Mouse (Mus musculus): ENCODE data around the gene Tns3. TPM values are rescaled to one million over a fixed set of nuclear protein-coding genes. Genes with fewer than 3 reads are reported as not detected.

The Tns3 gene
- total and polyA plus RNA-seq, 3 experiments: 0.22 TPM; not detected in 2

- H3K9me3 ChIP-seq (replicated peaks): peaks cover 11% of the 10 kb centered on the region
- DNase-seq (ENCODE audit: low spot score) (no peak), ATAC-seq (ENCODE audit: extremely low read depth, insufficient number of reproducible peaks, low FRiP score, poor library complexity, severe bottlenecking) (no peak)
- H3K4me1 ChIP-seq (ENCODE audit: insufficient read depth, low read depth, low read length): no peaks in the 10 kb centered on the region
- no peak overlapping the region for H3K4me3 ChIP-seq (ENCODE audit: low read depth, low read length)
- TF ChIP-seq TAL1 (conservative IDR thresholded peaks at IDR 0.05; ENCODE audit: low read depth, low read length): no peak
- no peak for TF ChIP-seq GATA2 (IDR thresholded peaks at IDR 0.05; ENCODE audit: borderline replicate concordance, low read depth, low read length)
- no peak for TF ChIP-seq POLR2AphosphoS5 (IDR thresholded peaks at IDR 0.05; ENCODE audit: insufficient replicate concordance, low read depth, low read length)
- TF ChIP-seq GATA1 (IDR thresholded peaks at IDR 0.05; ENCODE audit: borderline replicate concordance, low read length): no peak
- TF ChIP-seq CTCF (IDR thresholded peaks at IDR 0.05; ENCODE audit: low read depth, low read length): no peak
- H3K36me3 ChIP-seq (replicated peaks): no peaks in the 10 kb centered on the region
- no peaks in the 10 kb centered on the region for H3K27me3 ChIP-seq (ENCODE audit: insufficient read depth, low read length)
Measured at GRCm38 (mm10) chr11:8629862-8630390, 34.4 kb downstream of the Tns3 start.

GRCm38 (mm10) chr11:8629326-8629725 is 35.0 kb downstream of the Tns3 start:
- H3K36me3 ChIP-seq (replicated peaks): no peaks in the 10 kb centered on the region
- H3K4me1 ChIP-seq (ENCODE audit: insufficient read depth, low read depth, low read length): no peaks in the 10 kb centered on the region
- H3K9me3 ChIP-seq (replicated peaks): peaks cover 15% of the 10 kb centered on the region
- TF ChIP-seq GATA2 (IDR thresholded peaks at IDR 0.05; ENCODE audit: borderline replicate concordance, low read depth, low read length) (no peak), CTCF (IDR thresholded peaks at IDR 0.05; ENCODE audit: low read depth, low read length) (no peak), TAL1 (conservative IDR thresholded peaks at IDR 0.05; ENCODE audit: low read depth, low read length) (no peak), POLR2AphosphoS5 (IDR thresholded peaks at IDR 0.05; ENCODE audit: insufficient replicate concordance, low read depth, low read length) (no peak), GATA1 (IDR thresholded peaks at IDR 0.05; ENCODE audit: borderline replicate concordance, low read length) (no peak)
- DNase-seq (ENCODE audit: low spot score) (no peak), ATAC-seq (ENCODE audit: extremely low read depth, insufficient number of reproducible peaks, low FRiP score, poor library complexity, severe bottlenecking) (no peak)
- no peak overlapping the region for H3K4me3 ChIP-seq (ENCODE audit: low read depth, low read length)
- no peaks in the 10 kb centered on the region for H3K27me3 ChIP-seq (ENCODE audit: insufficient read depth, low read length)

GRCm38 (mm10) chr11:8628846-8629253 is 35.5 kb downstream of the Tns3 start:
- Histone ChIP-seq H3K4me1 (ENCODE audit: insufficient read depth, low read depth, low read length) (no peaks in the 10 kb centered on the region), H3K9me3 (replicated peaks) (peaks cover 20% of the 10 kb centered on the region), H3K27me3 (ENCODE audit: insufficient read depth, low read length) (no peaks in the 10 kb centered on the region), H3K4me3 (ENCODE audit: low read depth, low read length) (no peak overlapping the region), H3K36me3 (replicated peaks) (no peaks in the 10 kb centered on the region)
- ATAC-seq (ENCODE audit: extremely low read depth, insufficient number of reproducible peaks, low FRiP score, poor library complexity, severe bottlenecking): no peak
- DNase-seq (ENCODE audit: low spot score): no peak
- TF ChIP-seq GATA2 (IDR thresholded peaks at IDR 0.05; ENCODE audit: borderline replicate concordance, low read depth, low read length): no peak
- TF ChIP-seq CTCF (IDR thresholded peaks at IDR 0.05; ENCODE audit: low read depth, low read length): no peak

GRCm38 (mm10) chr11:8627156-8627555 is 37.2 kb downstream of the Tns3 start:
- no peak for ATAC-seq (ENCODE audit: extremely low read depth, insufficient number of reproducible peaks, low FRiP score, poor library complexity, severe bottlenecking)
- TF ChIP-seq POLR2AphosphoS5 (IDR thresholded peaks at IDR 0.05; ENCODE audit: insufficient replicate concordance, low read depth, low read length) (no peak), TAL1 (conservative IDR thresholded peaks at IDR 0.05; ENCODE audit: low read depth, low read length) (no peak), CTCF (IDR thresholded peaks at IDR 0.05; ENCODE audit: low read depth, low read length) (no peak), GATA1 (IDR thresholded peaks at IDR 0.05; ENCODE audit: borderline replicate concordance, low read length) (no peak), GATA2 (IDR thresholded peaks at IDR 0.05; ENCODE audit: borderline replicate concordance, low read depth, low read length) (no peak)
- H3K9me3 ChIP-seq (replicated peaks): peaks cover 20% of the 10 kb centered on the region
- H3K4me3 ChIP-seq (ENCODE audit: low read depth, low read length): no peak overlapping the region
- no peaks in the 10 kb centered on the region for H3K27me3 ChIP-seq (ENCODE audit: insufficient read depth, low read length)
- H3K36me3 ChIP-seq (replicated peaks): no peaks in the 10 kb centered on the region
- no peaks in the 10 kb centered on the region for H3K4me1 ChIP-seq (ENCODE audit: insufficient read depth, low read depth, low read length)
- DNase-seq (ENCODE audit: low spot score): no peak

- TF ChIP-seq POLR2AphosphoS5 (IDR thresholded peaks at IDR 0.05; ENCODE audit: insufficient replicate concordance, low read depth, low read length) (no peak), TAL1 (conservative IDR thresholded peaks at IDR 0.05; ENCODE audit: low read depth, low read length) (no peak), GATA2 (IDR thresholded peaks at IDR 0.05; ENCODE audit: borderline replicate concordance, low read depth, low read length) (no peak), CTCF (IDR thresholded peaks at IDR 0.05; ENCODE audit: low read depth, low read length) (no peak), GATA1 (IDR thresholded peaks at IDR 0.05; ENCODE audit: borderline replicate concordance, low read length) (no peak)
- ATAC-seq (ENCODE audit: extremely low read depth, insufficient number of reproducible peaks, low FRiP score, poor library complexity, severe bottlenecking) (no peak), DNase-seq (ENCODE audit: low spot score) (no peak)
- Histone ChIP-seq H3K4me1 (ENCODE audit: insufficient read depth, low read depth, low read length) (no peaks in the 10 kb centered on the region), H3K27me3 (ENCODE audit: insufficient read depth, low read length) (no peaks in the 10 kb centered on the region), H3K36me3 (replicated peaks) (no peaks in the 10 kb centered on the region), H3K4me3 (ENCODE audit: low read depth, low read length) (no peak overlapping the region), H3K9me3 (replicated peaks) (peaks cover 20% of the 10 kb centered on the region)
Measured at GRCm38 (mm10) chr11:8626715-8627114, 37.6 kb downstream of the Tns3 start.

GRCm38 (mm10) chr11:8625915-8626604 is 38.3 kb downstream of the Tns3 start:
- Histone ChIP-seq H3K4me3 (ENCODE audit: low read depth, low read length) (no peak overlapping the region), H3K4me1 (ENCODE audit: insufficient read depth, low read depth, low read length) (no peaks in the 10 kb centered on the region), H3K9me3 (replicated peaks) (peaks cover 20% of the 10 kb centered on the region), H3K27me3 (ENCODE audit: insufficient read depth, low read length) (no peaks in the 10 kb centered on the region), H3K36me3 (replicated peaks) (no peaks in the 10 kb centered on the region)
- ATAC-seq (ENCODE audit: extremely low read depth, insufficient number of reproducible peaks, low FRiP score, poor library complexity, severe bottlenecking) (no peak), DNase-seq (ENCODE audit: low spot score) (no peak)
- TF ChIP-seq CTCF (IDR thresholded peaks at IDR 0.05; ENCODE audit: low read depth, low read length) (no peak), GATA2 (IDR thresholded peaks at IDR 0.05; ENCODE audit: borderline replicate concordance, low read depth, low read length) (no peak), TAL1 (conservative IDR thresholded peaks at IDR 0.05; ENCODE audit: low read depth, low read length) (no peak), POLR2AphosphoS5 (IDR thresholded peaks at IDR 0.05; ENCODE audit: insufficient replicate concordance, low read depth, low read length) (no peak), GATA1 (IDR thresholded peaks at IDR 0.05; ENCODE audit: borderline replicate concordance, low read length) (no peak)

All from G1E (cell line).